Mouse (Mus musculus): ENCODE results near the gene Tmem191c. TPM values are rescaled to one million over a fixed set of nuclear protein-coding genes. Genes with fewer than 3 reads are reported as not detected.

Tmem191c gene
- 2.6 and 3.3 TPM in 2 replicates for total RNA-seq (2012; rRNA removed)
- polyA plus RNA-seq (2012; ENCODE audit: insufficient read depth in 1 of 2, insufficient read length in 2 of 2, low read depth in 1 of 2, low replicate concordance in 2 of 2, missing spikeins in 1 of 2) = 1 to 10 TPM in 1 of 2 experiments, not detected in 1; 7.5 TPM

- H3K27me3 ChIP-seq (ENCODE audit: control insufficient read depth in 1 of 2, insufficient read depth in 2 of 2, low read length in 2 of 2) = no peaks in the 10 kb centered on the region
- 0 out of 4 replicates have a peak, but pooled peaks cover 0 to 4% of the 10 kb centered on the region in 2 experiments for H3K4me1 ChIP-seq (ENCODE audit: control insufficient read depth in 1 of 2, insufficient read depth in 2 of 2, low read length in 2 of 2)
- TF ChIP-seq ZKSCAN1 (IDR thresholded peaks at IDR 0.05; ENCODE audit: low read depth, low read length) (0 out of 2 replicates have a peak, but pooled peaks have one; percentile 12), ZC3H11A (IDR thresholded peaks at IDR 0.05; ENCODE audit: low read depth, low read length) (no peak), NRF1 (IDR thresholded peaks at IDR 0.05; ENCODE audit: insufficient read depth, low read depth, low read length, poor library complexity, severe bottlenecking) (no peak), TCF12 (IDR thresholded peaks at IDR 0.05; ENCODE audit: low read depth, low read length) (no peak)
- DNase-seq (ENCODE audit: low read depth, low spot score) = no peak
- H3K27ac ChIP-seq (ENCODE audit: control insufficient read depth, low read depth, low read length) = no peak within 1 kb of the TSS
- no peaks in the 10 kb centered on the region for H3K36me3 ChIP-seq (ENCODE audit: control insufficient read depth in 1 of 2, insufficient read depth in 2 of 2, low read length in 2 of 2)
- H3K4me3 ChIP-seq (ENCODE audit: control insufficient read depth in 1 of 2, insufficient read depth in 1 of 2, low read depth in 2 of 2, low read length in 2 of 2) = peak within 1 kb of the TSS; percentile 62 to 73
- H3K9me3 ChIP-seq (replicated peaks; ENCODE audit: insufficient read depth, low read length) = no peaks in the 10 kb centered on the region
- peak within 1 kb of the TSS; percentile 66 for H3K9ac ChIP-seq (ENCODE audit: control insufficient read depth, low read depth, low read length, poor library complexity, severe bottlenecking)
- H3K79me2 ChIP-seq (ENCODE audit: control insufficient read depth, insufficient read depth, low read length, poor library complexity) = no peaks in the 10 kb centered on the region
Measured at GRCm38 (mm10) chr16:17275721-17276120, at the start of gene Tmem191c. Gene Tmem191c, plus strand, starts transcription at chr16:17276077.

DNA sequence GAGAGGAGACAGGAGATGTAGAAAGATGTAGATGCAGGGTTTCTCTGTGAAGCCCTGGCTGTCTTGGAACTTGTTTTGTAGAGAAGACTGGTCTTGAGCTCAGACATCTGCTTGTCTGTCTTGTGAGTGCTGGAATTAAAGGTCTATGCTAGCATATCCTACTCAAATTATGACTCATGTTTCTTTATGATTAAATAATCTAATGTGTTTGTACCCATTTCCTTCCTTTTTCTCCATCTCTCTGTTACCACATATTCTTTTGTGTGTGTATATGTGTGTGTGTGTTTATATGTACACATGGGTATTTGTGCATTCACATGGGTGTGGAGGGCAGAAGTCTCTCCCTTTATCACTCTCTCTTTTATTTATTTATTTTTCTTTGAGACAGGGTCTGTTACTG, 49.4 kb upstream of the Tmem191c start:
- Histone ChIP-seq H3K9ac (ENCODE audit: control insufficient read depth, low read depth, low read length, poor library complexity, severe bottlenecking) (no peak overlapping the region), H3K4me1 (ENCODE audit: control insufficient read depth in 1 of 2, insufficient read depth in 2 of 2, low read length in 2 of 2) (peaks cover 4 to 13% of the 10 kb centered on the region in 2 experiments; a peak in 3 of 4 replicates), H3K36me3 (ENCODE audit: control insufficient read depth in 1 of 2, insufficient read depth in 2 of 2, low read length in 2 of 2) (peaks cover 0 to 8% of the 10 kb centered on the region in 2 experiments; a peak in 2 of 4 replicates), H3K4me3 (ENCODE audit: control insufficient read depth in 1 of 2, insufficient read depth in 1 of 2, low read depth in 2 of 2, low read length in 2 of 2) (no peak overlapping the region), H3K27ac (ENCODE audit: control insufficient read depth, low read depth, low read length) (no peak overlapping the region), H3K27me3 (ENCODE audit: control insufficient read depth in 1 of 2, insufficient read depth in 2 of 2, low read length in 2 of 2) (no peaks in the 10 kb centered on the region), H3K79me2 (ENCODE audit: control insufficient read depth, insufficient read depth, low read length, poor library complexity) (no peaks in the 10 kb centered on the region), H3K9me3 (replicated peaks; ENCODE audit: insufficient read depth, low read length) (no peaks in the 10 kb centered on the region)
- no peak for TF ChIP-seq HCFC1 (IDR thresholded peaks at IDR 0.05; ENCODE audit: low read depth, low read length)
- no peak for TF ChIP-seq ZNF384 (IDR thresholded peaks at IDR 0.05; ENCODE audit: low read depth, low read length)
- TF ChIP-seq MAFK (IDR thresholded peaks at IDR 0.05; ENCODE audit: borderline replicate concordance, low read depth, low read length) = no peak
- 0 out of 2 replicates have a peak, but pooled peaks have one; percentile 27 for TF ChIP-seq SIN3A (IDR thresholded peaks at IDR 0.05; ENCODE audit: low read length)
- TF ChIP-seq GATA1 (IDR thresholded peaks at IDR 0.05; ENCODE audit: low read depth, low read length) = 0 out of 2 replicates have a peak, but pooled peaks have one; percentile 4
- no peak for TF ChIP-seq CHD1 (IDR thresholded peaks at IDR 0.05; ENCODE audit: low read depth, low read length)
- no peak for TF ChIP-seq SMC3 (IDR thresholded peaks at IDR 0.05; ENCODE audit: low read depth, low read length)
- no peak for TF ChIP-seq POLR2AphosphoS2 (IDR thresholded peaks at IDR 0.05; ENCODE audit: low read length)
- TF ChIP-seq KAT2A (conservative IDR thresholded peaks at IDR 0.05; ENCODE audit: low read depth, low read length) = no peak
- no peak for TF ChIP-seq RAD21 (IDR thresholded peaks at IDR 0.05; ENCODE audit: low read depth, low read length)
- TF ChIP-seq TAL1 (IDR thresholded peaks at IDR 0.05; ENCODE audit: low read length) = no peak
- no peak for TF ChIP-seq MYB (IDR thresholded peaks at IDR 0.05; ENCODE audit: low read depth, low read length)
- TF ChIP-seq POLR2A (IDR thresholded peaks at IDR 0.05; ENCODE audit: control insufficient read depth in 1 of 2, insufficient read depth in 1 of 2, low read depth in 1 of 2, low read length in 2 of 2, poor library complexity in 1 of 2) = no peak
- no peak for TF ChIP-seq MAX (IDR thresholded peaks at IDR 0.05; ENCODE audit: low read length)
- TF ChIP-seq UBTF (IDR thresholded peaks at IDR 0.05; ENCODE audit: borderline replicate concordance, insufficient read depth, low read depth, low read length) = no peak
- peak in 1 of 2 experiments; percentile 60; a peak in 2 of 4 replicates for TF ChIP-seq EP300 (IDR thresholded peaks at IDR 0.05; ENCODE audit: low read depth in 1 of 2, low read length in 2 of 2)
- TF ChIP-seq JUND (IDR thresholded peaks at IDR 0.05; ENCODE audit: low read depth, low read length) = 0 out of 2 replicates have a peak, but pooled peaks have one; percentile 57
- TF ChIP-seq NRF1 (IDR thresholded peaks at IDR 0.05; ENCODE audit: insufficient read depth, low read depth, low read length, poor library complexity, severe bottlenecking) = no peak
- no peak for DNase-seq (ENCODE audit: low read depth, low spot score)

Measured in MEL (cell line).